Mouse (Mus musculus) lung, postnatal 25 days (tissue): ENCODE results near the gene Gm20388.
A peak's percentile ranks its signal among the peaks of the same experiment; 100 is the strongest.

Source experiments
- DNase-seq: peaks from one replicate; pipeline ENCODE4 v3.0.0; 2022; ENCODE audit warnings: low spot score

Gm20388 gene

GRCm38 (mm10) chr8:123684806-123685205 is 3774.2 kb downstream of the Gm20388 start:
- no peak for DNase-seq

- no peak for DNase-seq
Measured at GRCm38 (mm10) chr8:123685477-123685876, 3774.8 kb downstream of the Gm20388 start.

DNA sequence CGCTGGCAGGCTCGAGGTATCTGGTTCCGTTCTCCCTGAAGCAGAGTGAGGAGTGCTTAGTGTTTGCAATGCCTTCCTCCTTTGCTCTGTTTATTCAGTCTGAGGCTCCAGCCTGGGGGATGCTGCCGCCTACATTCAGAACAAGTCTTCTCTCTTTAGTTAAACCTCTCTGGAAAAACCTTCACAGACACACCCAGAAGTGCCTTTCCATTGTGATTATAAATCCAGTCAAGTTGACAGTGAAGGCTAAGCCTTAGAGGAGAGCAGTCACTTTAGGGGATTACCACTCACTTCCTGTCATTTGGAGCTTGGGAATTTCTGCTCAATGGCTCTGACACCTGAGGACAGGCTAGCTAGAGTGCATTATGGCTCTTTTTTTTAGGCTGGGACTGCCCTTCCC is 3777.2 kb downstream of the Gm20388 start:
- DNase-seq = no peak

DNA sequence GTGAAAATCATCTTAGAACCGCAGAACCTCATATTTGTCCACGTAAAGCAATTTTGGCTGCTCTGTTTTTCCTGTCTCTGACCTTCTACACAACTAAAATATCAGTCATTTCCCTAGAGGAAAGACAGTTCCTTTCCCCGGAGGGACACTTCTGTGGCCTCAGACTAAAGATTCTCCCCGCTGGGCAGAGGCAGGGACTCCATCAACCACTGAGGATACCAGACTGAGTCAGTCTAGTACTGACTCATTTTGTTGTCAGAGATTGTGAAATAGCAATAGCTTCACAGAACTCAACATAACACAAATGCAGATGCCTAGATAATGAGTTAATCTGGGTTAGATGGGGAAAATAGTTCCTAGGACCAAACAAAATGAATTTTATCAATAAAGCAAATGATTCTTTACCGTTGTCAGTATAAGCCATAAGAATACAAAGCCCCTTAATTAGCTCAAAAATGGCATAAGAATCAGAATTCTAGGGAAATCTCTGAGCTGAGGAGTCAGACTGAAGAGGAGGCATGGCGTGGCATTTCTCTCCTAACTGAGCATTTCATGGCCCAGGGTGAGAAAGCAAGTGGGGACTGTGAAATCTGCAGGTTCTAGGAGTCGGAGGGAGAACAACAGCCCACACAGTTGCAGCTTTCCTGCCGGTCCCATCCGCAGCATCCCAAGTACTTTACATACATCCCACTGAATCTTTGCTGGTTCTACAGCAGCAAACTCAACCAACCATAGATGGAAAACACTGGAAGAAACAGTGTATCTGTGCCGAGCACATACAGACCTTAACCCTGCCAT is 3781.7 kb downstream of the Gm20388 start:
- no peak for DNase-seq

DNA sequence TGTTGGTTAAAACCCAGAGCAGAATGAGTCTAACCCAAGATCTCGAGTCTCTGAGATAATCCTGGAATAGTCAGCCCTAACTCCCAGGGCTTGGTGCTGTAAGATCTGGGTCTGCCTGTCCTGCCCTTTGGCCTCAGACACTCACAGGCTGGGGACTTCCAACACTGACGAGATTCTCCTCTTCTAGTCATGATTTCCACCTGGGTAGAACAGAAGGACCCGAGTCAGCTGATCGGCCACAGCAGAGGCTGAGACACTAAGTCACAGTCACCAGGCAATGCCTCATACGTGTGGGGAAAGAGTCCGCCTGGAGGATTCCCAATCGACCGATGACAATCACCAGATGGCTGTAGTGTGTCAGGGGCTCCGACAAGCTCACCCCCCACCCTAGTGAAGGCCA is 3785.5 kb downstream of the Gm20388 start:
- no peak for DNase-seq

GRCm38 (mm10) chr8:123697329-123697728 is 3786.7 kb downstream of the Gm20388 start:
- DNase-seq = no peak

- no peak for DNase-seq
Measured at GRCm38 (mm10) chr8:123700399-123701070, 3789.9 kb downstream of the Gm20388 start.

GRCm38 (mm10) chr8:123701952-123702587 is 3791.4 kb downstream of the Gm20388 start:
- peak; percentile 63 for DNase-seq

- DNase-seq = no peak
Measured at GRCm38 (mm10) chr8:123705376-123705775, 3794.7 kb downstream of the Gm20388 start.

DNA sequence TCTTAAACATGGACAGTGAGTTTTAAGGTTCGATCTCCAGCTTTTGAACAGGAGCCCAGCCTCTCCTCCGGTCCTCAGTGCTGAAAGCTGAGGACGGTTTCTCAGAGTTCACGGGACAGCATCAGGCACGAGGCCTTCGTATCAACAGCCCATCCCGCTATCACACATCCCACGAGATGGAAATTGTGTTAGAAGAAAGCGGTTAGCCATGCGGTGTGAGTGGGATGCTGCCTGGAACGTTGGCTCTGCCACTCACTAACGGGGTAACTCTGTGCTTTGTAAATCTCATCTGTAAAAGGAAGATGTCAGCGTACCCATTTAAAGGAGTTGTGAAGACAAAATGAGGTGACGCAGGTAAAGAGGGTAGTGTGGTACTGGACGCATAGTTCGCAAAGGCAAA is 3796.5 kb downstream of the Gm20388 start:
- DNase-seq = no peak

DNA sequence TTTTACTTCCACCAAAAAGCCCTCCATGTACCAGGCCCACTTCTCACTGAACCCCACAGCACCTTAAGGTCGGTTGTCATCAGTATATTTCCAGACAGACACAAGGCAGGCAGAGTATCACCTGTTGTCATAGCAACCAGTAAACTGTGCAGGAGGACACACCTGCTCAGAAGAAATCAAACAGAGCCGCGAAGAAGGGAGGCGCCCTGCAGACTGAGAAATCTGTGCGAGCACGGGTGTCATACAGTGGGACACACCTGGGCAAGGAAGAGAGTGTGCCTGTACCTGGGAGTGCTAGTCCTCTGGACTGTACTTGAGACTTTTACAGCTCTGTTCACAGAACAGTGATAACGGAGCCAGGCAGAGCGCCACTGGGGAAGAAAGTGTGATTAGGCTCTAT is 3798.1 kb downstream of the Gm20388 start:
- no peak for DNase-seq

- DNase-seq = peak; percentile 43
Measured at GRCm38 (mm10) chr8:123710335-123710734, 3799.7 kb downstream of the Gm20388 start.

DNA sequence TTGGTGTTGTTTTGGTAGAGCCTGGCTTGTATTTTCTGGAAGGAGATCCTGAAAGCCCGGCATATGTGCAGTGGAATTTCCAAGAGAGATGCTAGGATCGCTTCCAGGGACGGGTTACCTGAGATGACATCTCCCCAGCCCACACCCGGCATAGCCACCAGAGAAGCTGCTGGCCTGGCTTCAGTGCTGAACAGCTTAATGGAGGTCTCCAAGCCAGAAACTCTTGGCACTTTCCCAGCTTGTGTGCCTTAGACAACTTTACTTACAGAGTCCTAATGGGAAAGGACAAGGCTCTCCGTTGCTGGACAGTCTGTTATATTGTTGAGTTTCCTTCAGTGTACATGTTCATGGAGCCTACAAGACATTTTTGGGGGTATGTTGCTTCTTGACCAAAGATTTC is 3803.8 kb downstream of the Gm20388 start:
- no peak for DNase-seq

DNA sequence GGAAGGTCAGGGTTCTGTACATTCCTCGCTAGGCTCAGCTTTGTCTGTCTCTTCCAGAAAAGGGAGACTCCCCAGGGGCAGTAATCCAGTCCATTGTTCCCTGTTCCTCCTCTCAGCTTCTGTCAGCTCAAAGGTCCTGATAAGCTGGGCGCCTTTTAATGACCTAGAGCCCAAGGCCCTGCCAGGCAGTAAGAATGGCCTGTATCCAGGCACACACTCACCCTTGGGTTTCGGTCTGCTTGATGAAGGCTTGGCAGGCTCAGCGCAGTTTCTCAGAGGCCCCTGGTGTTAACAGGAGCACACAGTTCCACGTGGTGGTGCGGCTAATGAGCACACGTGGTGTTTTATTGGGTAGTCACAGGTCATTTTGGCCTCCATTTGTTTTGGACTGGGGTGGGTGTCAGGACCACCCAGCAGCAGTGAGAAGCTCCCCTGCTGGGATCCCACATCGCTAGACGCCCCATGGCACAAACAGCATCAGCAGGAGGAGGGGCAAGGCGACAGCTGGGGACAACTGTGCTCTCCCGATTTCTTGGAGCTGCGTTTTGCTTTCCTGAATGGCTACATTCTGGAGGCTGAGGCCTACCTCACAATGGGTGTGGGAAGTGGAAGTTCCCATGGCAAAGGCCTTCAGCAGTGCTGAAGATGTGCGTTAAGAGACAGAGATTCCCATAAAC is 3805.4 kb downstream of the Gm20388 start:
- no peak for DNase-seq

GRCm38 (mm10) chr8:123717104-123717503 is 3806.5 kb downstream of the Gm20388 start:
- DNase-seq = no peak

GRCm38 (mm10) chr8:123717516-123718490 is 3807.2 kb downstream of the Gm20388 start:
- DNase-seq = peak; percentile 89

- no peak for DNase-seq
Measured at GRCm38 (mm10) chr8:123718752-123719151, 3808.1 kb downstream of the Gm20388 start.

GRCm38 (mm10) chr8:123719280-123719679 is 3808.6 kb downstream of the Gm20388 start:
- DNase-seq = no peak

DNA sequence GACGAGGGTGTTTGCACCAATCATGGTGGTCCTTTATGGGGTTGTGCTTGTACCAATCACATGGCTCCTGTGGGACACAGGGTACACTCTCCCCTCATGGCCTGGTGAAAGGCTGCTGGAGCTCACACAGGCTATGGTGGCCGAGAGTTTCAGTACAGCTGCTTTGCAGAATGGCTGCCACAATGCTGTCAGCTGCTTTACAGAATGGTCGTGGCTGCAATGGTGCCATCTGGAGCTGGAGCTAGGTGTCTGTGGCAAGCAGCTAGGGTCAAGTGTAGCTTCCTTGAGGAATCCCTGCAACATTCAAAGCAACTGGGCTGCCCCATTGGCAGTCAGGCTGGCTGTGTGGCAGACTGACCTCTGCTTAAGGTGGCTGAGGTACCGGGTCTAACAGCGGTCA is 3809.2 kb downstream of the Gm20388 start:
- no peak for DNase-seq

GRCm38 (mm10) chr8:123720471-123721001 is 3809.9 kb downstream of the Gm20388 start:
- DNase-seq = peak; percentile 38

DNA sequence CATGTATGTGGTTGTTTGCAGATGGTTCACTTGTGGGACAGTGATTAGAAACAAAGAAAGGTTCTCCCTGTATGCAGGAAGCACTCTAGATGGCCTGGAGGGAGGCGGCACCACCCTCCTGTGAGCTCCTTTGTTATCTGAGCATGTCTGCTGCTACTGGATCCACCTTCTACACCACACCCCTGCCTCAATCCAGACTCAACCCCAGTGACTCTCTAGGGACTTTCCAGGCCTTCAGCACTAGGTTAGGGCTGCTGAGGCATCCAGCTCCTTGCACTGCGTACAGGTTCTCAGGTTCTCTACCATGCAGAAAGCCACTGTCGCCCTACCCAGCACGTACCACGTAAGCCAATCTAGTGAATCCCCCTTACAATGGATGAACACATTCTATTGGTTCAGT is 3811.6 kb downstream of the Gm20388 start:
- DNase-seq = no peak
